Mouse (Mus musculus): Measurements from ENCODE around the gene Ermp1.

Ermp1 gene

GRCm38 (mm10) chr19:29661974-29662580 is 13.9 kb upstream of the Ermp1 start:
- DNase-seq (ENCODE audit: low read depth), result no peak

DNA sequence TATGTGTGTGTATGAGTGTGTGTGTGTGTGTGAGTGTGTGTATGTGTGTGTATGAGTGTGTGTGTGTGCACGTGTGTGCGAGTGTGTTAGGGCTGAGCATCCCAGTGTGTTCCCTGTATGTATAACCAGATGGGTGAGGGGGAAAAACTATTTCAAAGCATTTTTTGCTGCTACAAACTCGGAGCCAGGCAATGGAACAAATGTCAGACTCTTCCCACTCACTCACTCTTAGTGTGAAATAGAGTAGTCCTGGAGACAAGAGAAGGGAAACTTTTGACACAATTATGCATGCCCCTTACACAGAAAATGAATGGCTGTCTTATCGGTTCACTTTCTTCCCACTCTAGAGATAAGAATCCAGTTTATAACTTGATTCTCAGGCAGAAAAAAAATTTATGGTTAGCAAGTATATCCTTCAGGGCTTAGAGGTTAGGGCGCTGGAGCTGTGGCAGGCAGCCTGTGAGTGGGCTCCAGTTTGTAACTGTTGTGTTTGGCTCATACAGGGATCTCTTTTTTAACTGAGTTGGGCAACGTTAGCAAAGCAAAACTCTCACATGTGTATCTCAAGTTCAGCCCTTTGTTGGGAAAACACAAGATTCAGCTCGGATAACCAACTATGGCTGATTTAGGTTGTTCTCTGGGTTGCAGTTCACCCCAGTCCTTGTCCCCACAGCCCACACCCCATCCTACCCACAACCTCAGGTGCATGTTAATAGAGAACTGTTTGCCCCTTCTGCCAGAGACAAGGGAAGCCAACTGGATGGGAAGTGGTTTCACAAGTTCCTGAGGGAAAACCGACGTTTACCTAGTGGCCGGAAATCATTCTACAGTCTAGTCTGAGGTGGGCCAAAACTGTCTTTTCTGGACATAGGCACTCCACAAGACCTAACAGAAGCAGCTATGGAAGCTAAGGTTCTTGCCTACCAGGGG is 12.9 kb upstream of the Ermp1 start:
- DNase-seq (ENCODE audit: low read depth), result peak; percentile 81

GRCm38 (mm10) chr19:29659705-29660104 is 11.5 kb upstream of the Ermp1 start:
- peak; percentile 84 for DNase-seq (ENCODE audit: low read depth)

- no peak for DNase-seq (ENCODE audit: low read depth)
These were observed 10.6 kb upstream of the Ermp1 start for GRCm38 (mm10) chr19:29658836-29659235.

- DNase-seq (ENCODE audit: low read depth), result no peak
These were observed 9.3 kb upstream of the Ermp1 start for GRCm38 (mm10) chr19:29657558-29657957.

DNA sequence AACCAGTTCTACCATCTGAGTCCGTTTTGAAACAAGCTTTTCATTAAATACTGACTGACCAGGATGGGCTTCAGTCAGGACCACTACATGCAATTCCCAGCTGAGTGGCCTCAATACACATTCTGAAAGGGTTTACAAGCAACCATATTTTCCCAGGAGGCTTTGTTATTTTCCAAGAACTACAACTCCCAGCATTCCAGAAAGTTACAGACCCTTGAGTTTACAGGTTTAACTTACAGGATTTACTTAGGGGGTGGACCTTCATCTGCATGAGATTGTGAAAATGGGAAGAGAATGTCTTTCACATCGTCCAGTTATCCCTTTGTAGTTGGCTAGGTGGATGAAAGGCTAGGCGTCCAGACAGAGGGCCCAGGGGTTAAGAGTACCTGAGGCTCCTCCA is 8.8 kb upstream of the Ermp1 start:
- DNase-seq (ENCODE audit: low read depth), result no peak

GRCm38 (mm10) chr19:29656620-29657019 is 8.4 kb upstream of the Ermp1 start:
- DNase-seq (ENCODE audit: low read depth), result no peak

GRCm38 (mm10) chr19:29656029-29656428 is 7.8 kb upstream of the Ermp1 start:
- DNase-seq (ENCODE audit: low read depth), result no peak

DNA sequence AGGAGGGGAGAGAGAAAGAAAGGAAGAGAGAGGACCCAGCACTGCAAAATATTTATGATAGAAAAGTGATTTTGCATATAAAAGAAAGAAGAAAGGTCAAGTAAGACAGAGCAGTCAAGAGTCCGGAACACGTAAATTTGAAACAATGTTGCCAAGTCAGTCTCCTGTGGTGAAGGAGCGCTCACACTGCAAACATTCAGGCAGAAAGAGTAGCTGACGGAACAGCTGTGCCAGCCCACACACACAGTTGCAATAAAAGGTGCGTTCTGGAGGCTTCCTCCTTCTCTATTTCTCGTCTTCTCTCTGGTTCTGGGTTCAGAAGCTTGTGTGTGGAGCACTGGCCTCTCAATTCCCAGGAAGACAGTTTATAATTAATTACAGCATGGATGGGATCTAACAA is 6.9 kb upstream of the Ermp1 start:
- no peak for DNase-seq (ENCODE audit: low read depth)

- DNase-seq (ENCODE audit: low read depth), result no peak
These were observed 5.6 kb upstream of the Ermp1 start for GRCm38 (mm10) chr19:29653768-29654265.

DNA sequence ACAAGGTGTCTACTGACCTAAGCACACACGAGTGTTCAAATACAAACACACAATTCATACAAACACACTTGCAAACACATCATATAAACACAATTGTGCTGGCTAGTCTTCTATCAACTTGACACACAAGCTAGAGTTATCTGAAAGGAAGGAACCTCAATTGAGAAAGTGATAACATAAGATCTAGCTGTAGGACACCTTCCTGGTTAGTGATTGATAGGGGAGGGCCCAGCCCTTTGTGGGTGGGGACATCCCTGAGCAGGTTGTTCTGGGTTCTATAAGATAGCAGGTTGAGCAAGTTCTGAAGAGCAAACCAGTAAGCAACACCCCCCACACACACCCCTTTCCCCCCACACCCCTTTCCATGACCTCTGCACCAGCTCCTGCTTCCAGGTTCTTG is 1.5 kb upstream of the Ermp1 start:
- no peak for DNase-seq (ENCODE audit: low read depth)

DNA sequence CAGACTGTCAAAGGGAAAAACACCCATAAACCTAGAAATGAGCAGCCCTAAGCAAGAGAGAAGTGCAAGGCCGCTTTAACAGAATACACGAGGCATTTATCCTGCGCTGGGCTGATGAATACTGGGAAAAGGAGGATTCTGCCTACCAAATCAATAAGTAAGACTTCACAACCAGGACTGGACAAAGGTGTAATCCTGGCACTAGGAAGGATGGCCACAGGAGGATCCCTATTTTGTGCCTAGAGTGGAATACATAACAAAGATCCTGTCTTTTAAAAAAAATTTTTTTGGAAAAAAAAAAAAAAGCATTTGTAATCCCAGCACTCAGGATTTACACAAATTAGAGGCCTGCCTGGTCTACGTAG is 317 bp upstream of the Ermp1 start:
- no peak for DNase-seq (ENCODE audit: low read depth)

DNA sequence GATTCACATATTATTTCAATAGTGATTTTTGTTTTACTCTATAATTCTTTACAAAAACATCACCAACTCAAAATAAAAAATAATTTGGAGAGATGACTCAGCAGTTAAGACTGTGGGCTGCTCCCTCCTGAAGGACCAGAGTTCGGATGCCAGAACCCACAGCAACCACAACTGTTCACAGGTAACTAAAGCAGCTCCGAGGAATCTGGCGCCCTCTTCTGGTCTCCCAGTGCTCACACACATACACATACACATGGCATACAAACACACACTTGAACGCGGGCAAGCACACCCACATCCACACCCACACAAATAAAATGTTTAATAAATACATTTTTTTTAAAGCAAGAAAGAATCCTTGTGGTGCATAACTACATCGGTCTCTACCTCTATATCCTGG is 3.5 kb downstream of the Ermp1 start:
- DNase-seq (ENCODE audit: low read depth), result peak; percentile 30

DNA sequence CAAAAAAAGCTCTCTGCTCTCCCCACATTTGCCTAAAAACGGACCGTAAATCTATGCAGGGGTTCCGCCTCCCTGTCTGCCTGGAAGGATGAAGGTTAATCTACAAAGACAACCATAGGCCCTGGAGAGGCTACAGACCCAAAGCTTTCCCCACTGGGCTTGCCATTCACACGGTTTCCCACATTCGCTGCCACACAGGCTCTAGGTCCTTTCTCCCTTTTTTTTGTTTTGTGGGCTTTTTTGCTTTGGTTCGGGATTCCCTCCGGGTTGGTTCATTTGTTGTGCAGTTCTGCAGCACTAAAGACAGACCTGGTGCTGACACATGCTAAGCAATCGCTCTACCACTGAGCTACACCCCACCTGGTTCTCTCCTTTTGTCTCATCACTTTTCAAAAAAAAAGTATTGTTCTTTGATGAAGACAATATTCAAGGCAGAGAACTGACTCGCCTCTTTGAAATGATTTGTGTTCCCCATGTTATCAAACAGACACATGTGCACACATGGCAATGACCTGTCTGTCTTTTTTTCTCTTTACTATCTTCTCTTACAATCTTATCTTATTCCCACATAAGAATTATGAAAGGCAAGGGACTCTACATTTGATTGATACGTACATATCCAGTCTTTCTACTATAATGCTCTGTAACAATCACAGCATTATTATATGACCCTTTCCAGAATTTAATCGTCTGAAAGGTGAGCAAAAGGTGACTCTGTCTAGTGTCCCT is 4.9 kb downstream of the Ermp1 start:
- no peak for DNase-seq (ENCODE audit: low read depth)

DNA sequence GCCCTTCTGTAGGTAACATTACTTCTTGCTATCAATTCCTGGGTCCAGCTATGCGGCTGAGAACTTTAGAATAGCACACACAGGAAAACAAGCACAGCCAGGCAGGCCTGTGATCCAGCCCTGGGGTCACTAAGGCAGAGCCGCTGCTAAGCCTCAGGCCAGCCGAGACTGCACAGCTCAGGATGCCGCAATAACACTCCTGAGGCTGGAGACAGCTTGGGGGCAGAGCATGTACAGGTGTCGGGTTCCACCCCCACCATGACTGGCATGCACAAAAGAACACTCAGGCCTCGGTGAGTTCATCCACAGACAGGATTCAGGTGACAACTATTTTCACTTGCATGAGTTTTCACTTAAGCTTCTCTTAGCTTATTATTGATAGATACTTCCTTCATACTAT is 6.0 kb downstream of the Ermp1 start:
- DNase-seq (ENCODE audit: low read depth), result no peak

- DNase-seq (ENCODE audit: low read depth), result no peak
These were observed 6.7 kb downstream of the Ermp1 start for GRCm38 (mm10) chr19:29641510-29641909.

DNA sequence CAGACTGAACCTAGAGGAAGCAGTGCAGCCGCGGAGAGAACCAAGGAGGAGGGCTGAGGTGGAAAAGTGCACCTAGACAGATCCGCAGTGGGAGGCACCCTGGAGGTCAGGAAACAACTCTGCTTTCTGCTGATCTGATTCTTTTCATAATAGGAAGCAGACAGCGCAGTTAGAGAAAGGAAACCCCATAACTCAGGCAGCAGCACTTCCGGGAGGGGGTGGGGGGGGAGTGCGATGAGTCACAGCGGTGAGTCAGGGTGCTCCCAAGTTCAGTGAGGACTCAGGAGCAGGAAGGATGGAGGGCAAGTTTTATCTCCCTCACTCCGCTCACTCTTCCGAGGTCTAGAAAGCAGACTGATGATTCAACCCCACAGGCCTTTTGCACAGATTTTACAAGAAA is 7.2 kb downstream of the Ermp1 start:
- peak; percentile 95 for DNase-seq (ENCODE audit: low read depth)

GRCm38 (mm10) chr19:29612102-29612501 is 36.1 kb downstream of the Ermp1 start:
- no peak for DNase-seq (ENCODE audit: low read depth)

- DNase-seq (ENCODE audit: low read depth), result no peak
These were observed 37.3 kb downstream of the Ermp1 start for GRCm38 (mm10) chr19:29610907-29611306.

- peak; percentile 29 for DNase-seq (ENCODE audit: low read depth)
These were observed 40.0 kb downstream of the Ermp1 start for GRCm38 (mm10) chr19:29608212-29608611.

- no peak for DNase-seq (ENCODE audit: low read depth)
These were observed 40.7 kb downstream of the Ermp1 start for GRCm38 (mm10) chr19:29607521-29607920.

GRCm38 (mm10) chr19:29604653-29605052 is 43.6 kb downstream of the Ermp1 start:
- no peak for DNase-seq (ENCODE audit: low read depth)
